Mouse (Mus musculus): ENCODE data around the gene Bglap. TPM values are rescaled to one million over a fixed set of nuclear protein-coding genes. Genes with fewer than 3 reads are reported as not detected.

Gene Bglap
- polyA plus RNA-seq, 1 experiment = not detected

DNA sequence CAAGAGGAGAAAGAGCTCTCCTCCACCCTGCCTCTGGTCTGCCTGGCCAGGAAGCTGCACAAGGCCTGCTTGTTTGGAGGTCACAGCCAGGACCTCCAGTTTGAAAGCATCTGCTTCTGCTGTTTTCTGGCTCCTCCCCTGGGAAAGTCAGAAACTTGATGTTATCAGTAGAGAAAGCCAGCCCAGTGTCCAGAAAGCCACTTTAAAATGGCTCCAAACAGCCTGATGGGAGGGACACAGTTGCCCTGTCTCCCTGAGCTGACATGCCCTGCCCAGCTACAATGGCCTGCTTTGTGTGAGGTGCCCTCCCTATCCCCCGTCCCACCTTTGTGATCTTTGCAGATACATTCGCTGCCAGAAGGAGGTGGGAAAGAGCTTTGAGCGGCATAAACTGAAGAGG, 24.3 kb downstream of the Bglap start:
- TF ChIP-seq POLR2A (IDR thresholded peaks at IDR 0.05; ENCODE audit: low read depth, low read length) = no peak
- TF ChIP-seq CTCF (IDR thresholded peaks at IDR 0.05; ENCODE audit: extremely low read depth, insufficient read length, insufficient replicate concordance, low read depth, low read length) = no peak
- peaks cover 68% of the 10 kb centered on the region for H3K36me3 ChIP-seq (ENCODE audit: control insufficient read depth, insufficient read depth, low read length)
- 0 out of 2 replicates have a peak, but pooled peaks cover 2% of the 10 kb centered on the region for H3K27me3 ChIP-seq (ENCODE audit: control insufficient read depth, insufficient read depth, low read length)
- WGBS = 78% methylated on average over 3 of the region's 3 CpGs
- no peak overlapping the region for H3K27ac ChIP-seq (ENCODE audit: insufficient read depth, low read depth, low read length)
- H3K4me3 ChIP-seq (ENCODE audit: low read depth, low read length) = no peak overlapping the region
- peaks cover 3% of the 10 kb centered on the region; the same call in 1 of the 2 replicates for H3K4me1 ChIP-seq (ENCODE audit: control insufficient read depth, insufficient read depth, insufficient read length, low read length)

GRCm38 (mm10) chr3:88359584-88359983, 24.7 kb downstream of the Bglap start:
- Histone ChIP-seq H3K27ac (ENCODE audit: insufficient read depth, low read depth, low read length) (no peak overlapping the region), H3K36me3 (ENCODE audit: control insufficient read depth, insufficient read depth, low read length) (peaks cover 72% of the 10 kb centered on the region), H3K4me1 (ENCODE audit: control insufficient read depth, insufficient read depth, insufficient read length, low read length) (no peaks in the 10 kb centered on the region), H3K4me3 (ENCODE audit: low read depth, low read length) (no peak overlapping the region), H3K27me3 (ENCODE audit: control insufficient read depth, insufficient read depth, low read length) (0 out of 2 replicates have a peak, but pooled peaks cover 2% of the 10 kb centered on the region)
- TF ChIP-seq CTCF (IDR thresholded peaks at IDR 0.05; ENCODE audit: extremely low read depth, insufficient read length, insufficient replicate concordance, low read depth, low read length) (no peak), POLR2A (IDR thresholded peaks at IDR 0.05; ENCODE audit: low read depth, low read length) (no peak)
- WGBS = 82% methylated on average over 5 of the region's 5 CpGs

DNA sequence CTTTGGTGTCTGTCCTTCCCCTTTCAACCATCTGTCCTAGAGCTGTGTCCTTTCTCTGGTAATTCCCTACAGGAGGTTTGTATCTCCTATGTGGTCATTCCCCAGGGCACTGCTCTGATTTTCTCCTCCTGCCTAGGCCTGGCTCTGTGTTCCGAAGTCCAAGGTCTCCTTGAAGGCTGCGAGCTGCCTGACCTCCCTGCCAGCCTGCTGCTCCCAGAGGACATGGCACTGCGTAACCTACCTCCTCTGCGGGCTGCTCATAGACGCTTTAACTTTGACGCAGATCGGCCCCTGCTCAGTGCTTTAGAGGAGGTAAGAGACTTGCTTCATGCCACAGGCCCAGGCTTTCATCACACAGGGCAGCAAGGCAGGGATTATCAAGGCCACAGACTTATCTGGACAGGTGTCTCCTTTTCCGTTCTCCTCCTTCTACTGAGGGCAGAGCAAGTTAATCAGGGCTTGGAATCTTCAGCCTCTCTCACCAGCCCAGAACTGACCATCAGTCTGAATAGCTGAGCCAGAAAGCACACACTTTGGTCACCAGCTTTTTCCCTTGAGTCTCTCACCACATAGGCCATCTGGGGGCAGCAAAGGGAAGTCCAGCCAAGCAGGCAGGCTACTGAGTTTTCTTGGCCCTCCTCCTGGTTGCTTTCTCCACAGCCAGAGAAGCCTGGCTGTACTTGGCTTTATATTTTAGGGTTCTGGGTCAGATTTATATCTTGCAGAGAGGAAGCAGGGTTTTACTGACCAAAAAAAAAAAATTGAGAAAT, 29.7 kb downstream of the Bglap start:
- TF ChIP-seq CTCF (IDR thresholded peaks at IDR 0.05; ENCODE audit: extremely low read depth, insufficient read length, insufficient replicate concordance, low read depth, low read length) (no peak), POLR2A (IDR thresholded peaks at IDR 0.05; ENCODE audit: low read depth, low read length) (no peak)
- Histone ChIP-seq H3K36me3 (ENCODE audit: control insufficient read depth, insufficient read depth, low read length) (peaks cover 94% of the 10 kb centered on the region), H3K4me1 (ENCODE audit: control insufficient read depth, insufficient read depth, insufficient read length, low read length) (no peaks in the 10 kb centered on the region), H3K27ac (ENCODE audit: insufficient read depth, low read depth, low read length) (no peak overlapping the region), H3K4me3 (ENCODE audit: low read depth, low read length) (no peak overlapping the region), H3K27me3 (ENCODE audit: control insufficient read depth, insufficient read depth, low read length) (no peaks in the 10 kb centered on the region)
- 88% methylated on average over 8 of the region's 8 CpGs for WGBS

DNA sequence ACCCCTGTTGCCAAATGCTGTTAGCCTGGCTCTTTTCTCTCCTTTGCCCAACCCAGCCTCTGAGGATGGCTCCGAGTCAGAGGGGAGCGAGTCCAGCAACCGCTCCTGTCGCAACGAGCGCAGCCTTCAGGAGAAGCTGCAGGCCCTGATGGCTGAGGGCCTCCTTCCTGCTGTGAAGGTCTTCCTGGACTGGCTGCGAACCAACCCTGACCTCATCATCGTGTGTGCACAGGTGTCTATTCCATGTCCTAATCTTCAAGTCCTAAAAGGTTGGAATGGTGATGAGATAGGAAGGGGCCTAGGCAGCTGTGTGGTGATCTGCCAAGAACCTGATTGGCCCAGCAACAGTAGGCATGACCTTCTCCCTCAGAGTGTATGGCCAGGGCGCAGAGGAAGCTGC, 31.4 kb downstream of the Bglap start:
- no peak overlapping the region for H3K4me3 ChIP-seq (ENCODE audit: low read depth, low read length)
- no peaks in the 10 kb centered on the region for H3K27me3 ChIP-seq (ENCODE audit: control insufficient read depth, insufficient read depth, low read length)
- WGBS = 75% methylated on average over 9 of the region's 9 CpGs
- no peaks in the 10 kb centered on the region for H3K4me1 ChIP-seq (ENCODE audit: control insufficient read depth, insufficient read depth, insufficient read length, low read length)
- H3K36me3 ChIP-seq (ENCODE audit: control insufficient read depth, insufficient read depth, low read length) = peaks cover 92% of the 10 kb centered on the region
- no peak overlapping the region for H3K27ac ChIP-seq (ENCODE audit: insufficient read depth, low read depth, low read length)
- TF ChIP-seq POLR2A (IDR thresholded peaks at IDR 0.05; ENCODE audit: low read depth, low read length) = no peak
- no peak for TF ChIP-seq CTCF (IDR thresholded peaks at IDR 0.05; ENCODE audit: extremely low read depth, insufficient read length, insufficient replicate concordance, low read depth, low read length)

GRCm38 (mm10) chr3:88350732-88351131, 33.5 kb downstream of the Bglap start:
- TF ChIP-seq CTCF (IDR thresholded peaks at IDR 0.05; ENCODE audit: extremely low read depth, insufficient read length, insufficient replicate concordance, low read depth, low read length) (no peak), POLR2A (IDR thresholded peaks at IDR 0.05; ENCODE audit: low read depth, low read length) (no peak)
- Histone ChIP-seq H3K27me3 (ENCODE audit: control insufficient read depth, insufficient read depth, low read length) (no peaks in the 10 kb centered on the region), H3K36me3 (ENCODE audit: control insufficient read depth, insufficient read depth, low read length) (peaks cover 92% of the 10 kb centered on the region), H3K27ac (ENCODE audit: insufficient read depth, low read depth, low read length) (no peak overlapping the region), H3K4me3 (ENCODE audit: low read depth, low read length) (no peak overlapping the region), H3K4me1 (ENCODE audit: control insufficient read depth, insufficient read depth, insufficient read length, low read length) (no peaks in the 10 kb centered on the region)
- WGBS = 94% methylated on average over 13 of the region's 13 CpGs

- Histone ChIP-seq H3K36me3 (ENCODE audit: control insufficient read depth, insufficient read depth, low read length) (peaks cover 24% of the 10 kb centered on the region), H3K4me1 (ENCODE audit: control insufficient read depth, insufficient read depth, insufficient read length, low read length) (peaks cover 6% of the 10 kb centered on the region; the same call in 1 of the 2 replicates), H3K27me3 (ENCODE audit: control insufficient read depth, insufficient read depth, low read length) (no peaks in the 10 kb centered on the region), H3K27ac (ENCODE audit: insufficient read depth, low read depth, low read length) (no peak overlapping the region), H3K4me3 (ENCODE audit: low read depth, low read length) (no peak overlapping the region)
- TF ChIP-seq CTCF (IDR thresholded peaks at IDR 0.05; ENCODE audit: extremely low read depth, insufficient read length, insufficient replicate concordance, low read depth, low read length) = no peak
- TF ChIP-seq POLR2A (IDR thresholded peaks at IDR 0.05; ENCODE audit: low read depth, low read length) = no peak
- 66% methylated on average over 3 of the region's 3 CpGs for WGBS
Measured at GRCm38 (mm10) chr3:88339006-88339405, 45.3 kb downstream of the Bglap start.

GRCm38 (mm10) chr3:88338316-88338715, 45.9 kb downstream of the Bglap start:
- H3K4me1 ChIP-seq (ENCODE audit: control insufficient read depth, insufficient read depth, insufficient read length, low read length) = peaks cover 6% of the 10 kb centered on the region; the same call in 1 of the 2 replicates
- 84% methylated on average over 7 of the region's 7 CpGs for WGBS
- no peaks in the 10 kb centered on the region for H3K27me3 ChIP-seq (ENCODE audit: control insufficient read depth, insufficient read depth, low read length)
- no peak overlapping the region for H3K4me3 ChIP-seq (ENCODE audit: low read depth, low read length)
- peaks cover 17% of the 10 kb centered on the region for H3K36me3 ChIP-seq (ENCODE audit: control insufficient read depth, insufficient read depth, low read length)
- H3K27ac ChIP-seq (ENCODE audit: insufficient read depth, low read depth, low read length) = no peak overlapping the region
- TF ChIP-seq CTCF (IDR thresholded peaks at IDR 0.05; ENCODE audit: extremely low read depth, insufficient read length, insufficient replicate concordance, low read depth, low read length) (no peak), POLR2A (IDR thresholded peaks at IDR 0.05; ENCODE audit: low read depth, low read length) (no peak)
